Mouse (Mus musculus) liver, embryonic 15.5 days (tissue): Measurements from ENCODE around the gene Dyrk3. TPM values are rescaled to one million over a fixed set of nuclear protein-coding genes. Genes with fewer than 3 reads are reported as not detected.

Source experiments
- ATAC-seq: fragments of 200-750 bp; cut with Nextera tagmentation; 2 replicates; pipeline ENCODE4 v1.8.0; 2017; ENCODE audit warnings: moderate number of reproducible peaks, mild to moderate bottlenecking, moderate library complexity; ENCODE audit not compliant: insufficient read depth
- H3K27ac ChIP-seq: fragments of 300-500 bp; sonication (generic); replicated peaks from 2 replicates; pipeline ENCODE4 v1.5.1; 2015; ENCODE audit warnings: mild to moderate bottlenecking, inconsistent platforms
- H3K27me3 ChIP-seq: fragments of 300-500 bp; sonication (generic); 2 replicates; pipeline ENCODE4 v1.6.1; 2015; ENCODE audit warnings: mild to moderate bottlenecking, inconsistent platforms
- H3K36me3 ChIP-seq: fragments of 300-500 bp; sonication (generic); replicated peaks from 2 replicates; pipeline ENCODE4 v1.6.1; 2015; ENCODE audit warnings: moderate library complexity, mild to moderate bottlenecking, inconsistent platforms
- H3K4me1 ChIP-seq: fragments of 300-500 bp; sonication (generic); replicated peaks from 2 replicates; pipeline ENCODE4 v1.6.1; 2015; ENCODE audit warnings: inconsistent platforms
- H3K4me2 ChIP-seq: fragments of 300-500 bp; sonication (generic); 2 replicates; pipeline ENCODE4 v1.6.1; 2015; ENCODE audit warnings: moderate library complexity, mild to moderate bottlenecking, inconsistent platforms
- H3K4me3 ChIP-seq: fragments of 300-500 bp; sonication (generic); replicated peaks from 2 replicates; pipeline ENCODE4 v1.5.1; 2015; ENCODE audit warnings: mild to moderate bottlenecking, inconsistent platforms
- H3K9ac ChIP-seq: fragments of 300-500 bp; sonication (generic); 2 replicates; pipeline ENCODE4 v1.6.1; 2015; ENCODE audit warnings: moderate library complexity, mild to moderate bottlenecking, inconsistent platforms
- H3K9me3 ChIP-seq: fragments of 300-500 bp; sonication (generic); replicated peaks from 2 replicates; pipeline ENCODE4 v1.6.1; 2016; ENCODE audit warnings: inconsistent platforms
- WGBS: fragments of 180-500 bp; shearing (Covaris S2); methylation state at CpG from one replicate; pipeline ENCODE4 v1.1.7; 2015; ENCODE audit warnings: mixed read lengths; ENCODE audit not compliant: insufficient replicate concordance; 5-methylcytosine and 5-hydroxymethylcytosine counted together
- polyA plus RNA-seq: library from polyadenylated mRNA; unstranded; fragments of >200 nt; fragmentation: Nextera tagmentation; extraction: Ambion mirVana; gene quantifications from 2 replicates; pipeline ENCODE4 v1.2.1, GENCODE M21; 2015

Dyrk3 gene
- polyA plus RNA-seq, 1 experiment from 2014 or later = 16.6 TPM

DNA sequence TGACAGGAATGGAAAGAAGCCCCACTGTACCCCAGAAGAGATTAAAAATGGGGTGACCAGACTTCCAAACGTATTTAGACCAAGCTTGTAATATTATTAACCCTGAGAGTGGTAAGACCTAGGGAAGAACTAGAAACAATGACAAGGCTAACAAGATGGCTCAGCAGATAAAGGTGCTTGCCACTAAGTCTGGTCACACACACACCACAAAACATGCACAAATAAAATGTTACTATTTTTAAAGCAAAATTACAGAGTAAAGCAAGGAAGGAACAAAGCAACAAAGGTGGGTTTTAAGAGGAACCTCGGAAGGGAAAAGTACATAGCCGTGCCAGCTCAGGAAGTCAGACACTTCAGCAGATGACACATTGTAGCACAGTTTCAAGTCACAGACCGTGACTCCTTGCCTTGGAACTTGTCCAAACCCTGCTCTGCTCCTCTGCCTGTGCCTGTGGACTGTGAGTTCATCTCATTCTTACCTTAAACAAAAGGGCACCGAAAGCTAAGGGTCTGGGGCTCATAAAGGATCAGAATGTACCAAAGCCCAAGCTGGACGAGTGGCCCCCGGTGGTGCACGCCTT lies 3.1 kb downstream of the Dyrk3 start:
- H3K4me3 ChIP-seq = peak overlapping the region; percentile 94
- ATAC-seq = no peak

DNA sequence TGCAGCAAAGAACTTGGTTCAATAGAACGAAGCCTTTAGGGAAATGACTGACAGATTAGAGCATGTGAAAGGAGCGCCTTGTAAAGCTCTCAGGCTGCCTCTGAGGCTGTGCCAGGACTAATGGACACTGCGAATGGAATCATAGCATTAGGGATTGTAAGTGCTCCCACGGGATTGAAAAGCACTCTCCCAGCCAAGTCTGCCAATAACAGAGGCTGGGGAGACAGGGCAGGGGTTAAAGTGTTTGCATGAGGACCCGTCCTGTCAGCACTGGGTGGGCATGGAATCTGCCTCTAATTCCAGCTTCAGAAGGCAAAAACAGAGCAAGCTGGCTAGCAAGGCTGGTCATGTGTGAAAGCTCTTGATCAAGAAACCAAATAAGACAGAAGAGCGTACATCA lies 3.9 kb downstream of the Dyrk3 start:
- no peaks in the 10 kb centered on the region for H3K9me3 ChIP-seq
- H3K4me3 ChIP-seq = peak overlapping the region; percentile 94
- 78% methylated on average over 6 of the region's 6 CpGs for WGBS
- H3K9ac ChIP-seq = no peak overlapping the region
- peaks cover 36% of the 10 kb centered on the region for H3K4me1 ChIP-seq
- H3K4me2 ChIP-seq = peak overlapping the region; percentile 90
- H3K27ac ChIP-seq = peak overlapping the region; percentile 84
- H3K27me3 ChIP-seq = no peaks in the 10 kb centered on the region
- H3K36me3 ChIP-seq = peaks cover 41% of the 10 kb centered on the region
- no peak for ATAC-seq

More for the DNA sequence above, 3.1 kb downstream of the Dyrk3 start:
- Histone ChIP-seq H3K4me1 (peaks cover 41% of the 10 kb centered on the region), H3K4me2 (peak overlapping the region; percentile 90), H3K27ac (peak overlapping the region; percentile 84), H3K27me3 (no peaks in the 10 kb centered on the region), H3K36me3 (peaks cover 33% of the 10 kb centered on the region), H3K9ac (peak overlapping the region; percentile 89), H3K9me3 (no peaks in the 10 kb centered on the region)
- 37% methylated on average over 8 of the region's 8 CpGs for WGBS

DNA sequence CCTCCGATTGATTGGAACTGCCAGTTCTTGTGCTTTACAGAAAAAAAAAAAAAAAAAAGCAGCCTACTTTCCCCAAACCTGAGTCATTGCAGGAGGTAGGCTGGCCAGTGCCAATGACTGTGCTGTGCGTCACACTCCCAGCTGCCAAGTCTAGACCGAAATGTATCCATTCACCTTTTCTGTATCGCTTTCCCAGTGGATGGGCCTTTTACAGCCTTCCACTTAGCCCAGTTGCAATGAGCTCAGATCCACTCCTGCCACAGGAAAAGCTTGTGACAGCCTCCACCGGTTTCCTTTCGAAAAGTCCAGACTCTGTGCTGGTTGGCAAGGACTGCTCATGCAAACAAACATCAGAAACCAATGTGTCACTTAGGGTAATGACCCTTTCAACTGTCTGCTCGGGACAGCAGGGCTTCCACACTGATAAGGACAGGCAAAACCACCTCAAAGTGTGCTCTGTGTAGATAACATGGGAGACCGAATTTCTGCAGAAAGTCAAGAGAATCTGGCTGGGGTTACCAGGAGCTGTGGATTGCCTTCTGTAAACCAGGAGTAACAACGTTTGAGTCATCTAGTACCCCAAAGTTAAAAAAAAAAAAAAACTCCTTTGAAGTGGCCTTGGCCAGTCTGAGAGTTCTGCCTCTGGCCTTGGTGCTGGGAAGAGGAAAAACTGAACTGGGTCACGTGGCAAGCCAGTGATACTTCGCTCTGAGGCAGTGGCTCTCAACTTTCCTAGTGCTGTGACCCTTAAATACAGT lies 12.0 kb downstream of the Dyrk3 start:
- Histone ChIP-seq H3K4me2 (peak overlapping the region; percentile 78), H3K27ac (peak overlapping the region; percentile 99), H3K36me3 (peaks cover 45% of the 10 kb centered on the region), H3K27me3 (peaks cover 7% of the 10 kb centered on the region; the same call in 1 of the 2 replicates), H3K4me3 (peak overlapping the region; percentile 53), H3K4me1 (peaks cover 58% of the 10 kb centered on the region), H3K9ac (peak overlapping the region; percentile 49), H3K9me3 (no peaks in the 10 kb centered on the region)
- 10% methylated on average over 11 of the region's 11 CpGs for WGBS
- peak; percentile 97 for ATAC-seq

DNA sequence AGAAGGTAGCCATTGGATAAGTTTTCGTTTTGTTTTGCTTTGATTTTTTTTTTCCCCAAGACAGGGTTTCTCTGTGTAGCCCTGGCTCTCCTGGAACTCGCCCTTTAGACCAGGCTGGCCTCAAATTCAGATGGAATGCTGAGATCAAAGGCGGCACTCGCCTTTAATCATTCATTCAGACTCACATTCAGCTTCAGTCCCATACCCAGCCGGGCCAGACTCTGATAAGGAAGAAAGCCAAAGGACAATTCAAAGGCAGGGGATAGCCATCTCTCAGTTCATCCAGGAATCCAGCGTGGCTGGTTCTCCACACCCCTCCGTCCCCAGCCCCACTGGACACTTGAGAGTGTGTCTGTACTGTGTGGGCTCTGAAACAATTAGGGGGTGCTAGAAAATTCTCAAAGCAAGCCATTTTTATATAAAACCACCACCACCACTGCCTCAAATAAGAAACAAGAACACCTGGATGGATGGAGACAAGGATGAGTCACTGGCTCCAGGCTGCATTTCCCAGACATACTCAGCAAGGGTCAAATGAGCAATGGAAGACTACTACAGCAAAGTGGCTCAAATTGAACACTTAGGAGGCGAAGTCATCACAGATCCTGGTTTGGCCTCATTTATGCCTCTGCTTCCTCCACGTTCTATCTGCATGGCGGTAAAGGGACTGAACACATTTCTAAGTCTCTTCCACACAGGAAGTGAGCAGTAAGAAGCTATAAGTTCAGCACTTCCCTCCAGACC lies 14.4 kb downstream of the Dyrk3 start:
- WGBS = 51% methylated on average over 10 of the region's 10 CpGs
- ATAC-seq = no peak
- Histone ChIP-seq H3K9me3 (no peaks in the 10 kb centered on the region), H3K27me3 (peaks cover 7% of the 10 kb centered on the region; the same call in 1 of the 2 replicates), H3K4me3 (no peak overlapping the region), H3K27ac (no peak overlapping the region), H3K36me3 (peaks cover 21% of the 10 kb centered on the region), H3K4me1 (peaks cover 56% of the 10 kb centered on the region), H3K4me2 (no peak overlapping the region), H3K9ac (no peak overlapping the region)

DNA sequence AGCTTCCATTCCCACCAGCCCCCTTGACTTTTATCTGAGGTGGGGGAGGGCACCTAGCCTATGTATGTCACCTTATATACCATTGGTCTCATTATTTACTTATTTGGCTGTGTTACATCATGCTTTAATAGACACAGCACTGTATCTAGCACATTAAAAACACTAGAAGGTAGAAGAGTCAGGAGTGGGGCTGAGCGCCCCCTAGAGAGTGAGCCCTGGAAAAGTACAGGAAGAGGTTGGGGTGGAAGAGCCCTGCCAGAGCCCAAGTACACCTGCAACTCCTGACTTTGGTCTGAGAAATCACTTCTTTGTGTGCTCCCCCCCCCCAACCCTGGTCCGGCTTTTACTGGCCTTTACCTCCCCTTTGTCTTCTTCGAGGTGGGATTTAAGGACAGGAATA lies 16.2 kb downstream of the Dyrk3 start:
- Histone ChIP-seq H3K36me3 (peaks cover 4% of the 10 kb centered on the region), H3K27ac (no peak overlapping the region), H3K4me2 (no peak overlapping the region), H3K9me3 (no peaks in the 10 kb centered on the region), H3K9ac (no peak overlapping the region), H3K27me3 (peaks cover 7% of the 10 kb centered on the region; the same call in 1 of the 2 replicates), H3K4me1 (peaks cover 48% of the 10 kb centered on the region), H3K4me3 (no peak overlapping the region)
- 29% methylated on average over 3 of the region's 3 CpGs for WGBS
- no peak for ATAC-seq

DNA sequence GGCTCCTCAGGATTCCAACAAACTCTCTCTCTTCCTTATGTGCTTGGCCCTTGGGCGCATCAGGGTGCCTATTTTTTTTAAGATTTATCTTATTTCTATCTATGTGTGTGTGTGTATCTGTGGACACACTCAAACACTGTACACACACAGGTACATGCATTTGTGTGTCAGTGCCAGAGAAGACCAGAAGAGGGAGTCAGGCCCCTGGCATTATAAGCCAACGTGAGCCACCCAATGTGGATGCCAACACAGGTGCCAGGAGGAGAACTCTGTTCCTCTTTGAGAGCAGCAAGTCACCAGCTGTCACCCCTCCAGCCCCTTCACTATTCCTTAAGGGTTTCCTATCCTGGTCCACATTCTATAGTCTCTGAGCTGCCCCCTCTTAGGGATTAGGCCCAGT lies 19.1 kb downstream of the Dyrk3 start:
- Histone ChIP-seq H3K4me2 (no peak overlapping the region), H3K27me3 (peaks cover 17% of the 10 kb centered on the region), H3K9me3 (no peaks in the 10 kb centered on the region), H3K4me1 (peaks cover 24% of the 10 kb centered on the region), H3K36me3 (no peaks in the 10 kb centered on the region), H3K4me3 (no peak overlapping the region), H3K27ac (no peak overlapping the region), H3K9ac (no peak overlapping the region)
- 29% methylated on average over 2 of the region's 2 CpGs for WGBS
- ATAC-seq = peak; percentile 47

DNA sequence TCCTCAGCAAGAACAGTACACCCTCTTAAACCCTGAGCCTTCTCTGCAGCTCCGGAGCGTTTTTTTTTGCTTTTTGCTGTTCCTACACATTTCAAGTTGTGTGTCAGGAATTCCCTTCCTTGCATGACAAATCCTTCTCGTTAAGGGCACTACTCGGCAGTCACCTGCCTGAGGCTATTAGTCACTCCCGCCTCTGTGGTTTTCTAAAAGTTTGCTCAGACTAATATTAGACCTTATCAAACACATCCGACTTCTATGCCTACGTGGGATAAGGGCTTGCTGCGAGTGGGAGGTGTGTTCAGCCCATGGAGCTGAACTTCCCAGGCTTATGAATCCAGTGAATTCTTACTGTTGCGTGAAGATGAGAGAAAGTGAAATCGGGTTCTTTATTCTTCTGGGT lies 19.6 kb downstream of the Dyrk3 start:
- H3K27me3 ChIP-seq = peaks cover 16% of the 10 kb centered on the region
- H3K9me3 ChIP-seq = no peaks in the 10 kb centered on the region
- peaks cover 19% of the 10 kb centered on the region for H3K4me1 ChIP-seq
- no peak overlapping the region for H3K9ac ChIP-seq
- no peak overlapping the region for H3K4me3 ChIP-seq
- 38% methylated on average over 10 of the region's 10 CpGs for WGBS
- no peak overlapping the region for H3K27ac ChIP-seq
- H3K36me3 ChIP-seq = no peaks in the 10 kb centered on the region
- no peak for ATAC-seq
- no peak overlapping the region for H3K4me2 ChIP-seq

DNA sequence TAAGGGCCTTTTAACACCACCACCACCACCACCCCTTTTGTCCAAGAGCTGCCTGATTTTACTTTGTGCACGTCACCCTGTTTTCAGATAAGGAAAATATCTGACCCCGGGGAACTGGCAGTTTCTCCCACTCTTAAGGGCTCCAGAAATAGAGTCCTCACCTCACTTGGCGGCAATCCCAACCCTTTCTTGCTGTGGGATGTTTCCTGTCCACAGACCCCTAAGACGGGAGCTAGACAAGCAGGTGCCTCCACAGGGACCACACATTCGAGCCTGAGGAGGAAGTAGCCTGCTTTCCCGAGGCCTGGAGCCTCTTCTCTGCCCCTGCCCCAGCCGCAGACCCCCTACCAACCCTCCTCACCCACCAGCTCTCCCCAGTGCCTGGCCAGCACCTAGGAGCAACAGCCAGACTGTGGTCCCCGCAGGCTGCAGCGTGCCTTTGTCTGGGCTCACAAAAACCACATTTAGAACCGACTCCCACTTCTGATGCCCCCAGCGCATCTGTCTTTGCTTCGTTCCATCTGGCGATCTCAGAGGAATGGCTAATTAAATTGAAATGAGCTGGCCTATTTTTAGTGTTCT lies 21.6 kb downstream of the Dyrk3 start:
- no peaks in the 10 kb centered on the region for H3K36me3 ChIP-seq
- 39% methylated on average over 13 of the region's 13 CpGs for WGBS
- H3K4me2 ChIP-seq = no peak overlapping the region
- no peak overlapping the region for H3K27ac ChIP-seq
- no peak for ATAC-seq
- H3K9ac ChIP-seq = no peak overlapping the region
- no peak overlapping the region for H3K4me3 ChIP-seq
- H3K9me3 ChIP-seq = no peaks in the 10 kb centered on the region
- peaks cover 16% of the 10 kb centered on the region for H3K27me3 ChIP-seq
- H3K4me1 ChIP-seq = peaks cover 14% of the 10 kb centered on the region; the same call in 1 of the 2 replicates

DNA sequence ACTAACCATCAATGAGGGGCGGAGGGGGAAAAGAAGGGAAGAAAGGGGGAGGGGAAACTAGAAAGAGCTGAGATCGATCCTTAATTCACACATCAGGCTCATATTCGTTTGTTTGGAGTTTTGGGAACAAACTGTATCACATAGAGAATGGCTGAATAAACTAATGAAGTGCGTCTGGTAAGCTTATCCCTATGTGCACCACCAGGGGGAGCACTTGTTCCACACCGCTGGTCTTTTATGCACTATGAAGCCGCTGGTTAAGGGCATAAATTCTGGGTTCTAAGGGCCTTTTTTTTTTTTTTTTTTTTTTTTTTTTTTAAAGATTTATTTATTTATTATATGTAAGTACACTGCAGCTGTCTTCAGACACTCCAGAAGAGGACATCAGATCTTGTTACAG lies 22.2 kb downstream of the Dyrk3 start:
- WGBS = 7% methylated on average over 6 of the region's 6 CpGs
- H3K4me1 ChIP-seq = peaks cover 14% of the 10 kb centered on the region; the same call in 1 of the 2 replicates
- H3K27me3 ChIP-seq = peaks cover 16% of the 10 kb centered on the region
- H3K27ac ChIP-seq = no peak overlapping the region
- H3K9me3 ChIP-seq = no peaks in the 10 kb centered on the region
- ATAC-seq = no peak
- no peak overlapping the region for H3K9ac ChIP-seq
- no peak overlapping the region for H3K4me2 ChIP-seq
- H3K36me3 ChIP-seq = no peaks in the 10 kb centered on the region
- no peak overlapping the region for H3K4me3 ChIP-seq

DNA sequence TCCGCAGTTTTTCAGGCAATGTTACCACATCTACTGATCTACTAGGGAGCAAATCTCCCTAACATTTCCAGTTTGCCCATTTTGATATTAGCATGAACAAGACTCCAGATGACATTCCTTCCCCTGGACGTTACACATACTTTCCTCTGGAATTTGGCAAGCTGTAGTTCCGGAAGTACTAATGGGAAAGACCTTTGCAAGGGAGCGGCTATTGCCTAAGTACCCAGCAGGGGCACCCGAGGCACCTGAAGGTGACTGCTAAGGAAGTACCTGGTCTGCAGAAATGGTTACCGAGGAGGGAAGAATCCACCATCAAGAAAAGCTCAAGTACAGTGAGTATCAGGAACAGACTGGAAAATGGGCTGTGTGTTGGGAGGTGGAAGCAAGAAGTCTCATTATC lies 25.6 kb downstream of the Dyrk3 start:
- WGBS = 38% methylated on average over 6 of the region's 6 CpGs
- Histone ChIP-seq H3K9me3 (no peaks in the 10 kb centered on the region), H3K36me3 (no peaks in the 10 kb centered on the region), H3K27ac (no peak overlapping the region), H3K27me3 (peaks cover 16% of the 10 kb centered on the region), H3K9ac (no peak overlapping the region), H3K4me3 (no peak overlapping the region), H3K4me2 (no peak overlapping the region), H3K4me1 (0 out of 2 replicates have a peak, but pooled peaks cover 5% of the 10 kb centered on the region)
- ATAC-seq = no peak
